Mouse (Mus musculus): ENCODE measurements around the gene Cdh3.

DNA sequence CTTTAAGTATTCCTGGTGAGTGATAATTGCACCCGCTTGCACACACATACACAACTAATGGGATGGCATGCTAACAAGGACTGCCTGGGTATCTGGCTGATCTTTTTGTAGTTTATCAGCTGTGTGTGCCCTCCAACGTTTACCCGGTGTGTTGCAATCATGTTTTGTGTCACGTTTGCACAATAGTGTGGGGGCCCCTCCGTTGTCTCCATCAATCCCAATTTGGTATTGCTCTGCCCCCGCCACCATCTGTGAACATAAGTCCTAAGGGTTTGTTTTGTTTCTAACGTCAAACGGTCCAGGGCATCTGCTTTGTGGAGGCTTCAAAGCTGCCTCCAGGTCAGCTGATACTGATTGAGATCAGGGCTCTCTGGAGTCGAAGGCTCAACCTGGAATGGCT lies 49.2 kb downstream of the Cdh3 start:
- no peak for TF ChIP-seq CTCF (IDR thresholded peaks at IDR 0.05; ENCODE audit: insufficient read depth, low read depth, low read length)
- no peak for TF ChIP-seq POLR2A (IDR thresholded peaks at IDR 0.05; ENCODE audit: insufficient read depth, low read depth, low read length)

All from olfactory bulb, adult 2 months (tissue).